Mouse (Mus musculus) activated CD4-positive, CD25-positive, alpha-beta regulatory T cell, adult 9 weeks (primary cell): ENCODE results near the gene Gm3106. TPM values are rescaled to one million over a fixed set of nuclear protein-coding genes. Genes with fewer than 3 reads are reported as not detected.

ENCODE experiments used
- polyA plus RNA-seq: library from polyadenylated mRNA; unstranded; fragments of 100-300 nt; shearing (Covaris generic); gene quantifications from one replicate; pipeline ENCODE4 v1.2.1, GENCODE M21; 2017

The Gm3106 gene
- not detected for polyA plus RNA-seq

DNA sequence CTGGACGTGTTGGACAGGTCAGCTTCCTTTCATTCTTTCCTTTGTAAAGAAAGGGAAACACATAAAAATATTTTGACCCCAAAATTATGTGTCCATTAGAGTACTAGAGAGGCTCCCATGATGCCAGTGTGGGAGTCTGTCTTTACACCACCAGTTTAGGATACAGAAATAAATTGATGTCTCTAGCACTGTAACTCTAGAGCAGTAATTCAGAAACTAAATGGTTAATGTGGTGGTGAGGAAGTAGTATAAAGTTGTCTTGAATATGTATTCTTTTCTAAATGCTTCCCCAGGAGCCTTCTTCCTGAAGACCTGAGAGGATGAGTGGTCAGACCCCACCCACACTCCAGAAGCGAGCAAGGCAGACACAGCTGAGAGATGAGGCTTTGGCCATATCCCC lies at the start of gene Gm3106:
TSS of gene Gm3106 (plus strand) at position 301 of the 400 bp plus-strand sequence.

Other genes starting within 250 kb of the Gm3106 start
- not detected for gene BC061212, start 147.5 kb upstream of the Gm3106 start, polyA plus RNA-seq
- gene Gm6351, start 141.6 kb upstream of the Gm3106 start, polyA plus RNA-seq: not detected
- not detected for gene A430089I19Rik, start 88.8 kb downstream of the Gm3106 start, polyA plus RNA-seq
- gene Gm6502, start 96.4 kb downstream of the Gm3106 start, polyA plus RNA-seq: not detected
- gene AA792892, start 121.7 kb downstream of the Gm3106 start, polyA plus RNA-seq: not detected
- not detected for gene Gm7682, start 227.8 kb downstream of the Gm3106 start, polyA plus RNA-seq